Mouse (Mus musculus): ENCODE measurements at regions not wholly inside any gene's neighbourhood (a gene's known extent, or its start where the extent isn't known, plus 50 kb on each side); places are given as distances from the start of the nearest gene placed in this dataset.

DNA sequence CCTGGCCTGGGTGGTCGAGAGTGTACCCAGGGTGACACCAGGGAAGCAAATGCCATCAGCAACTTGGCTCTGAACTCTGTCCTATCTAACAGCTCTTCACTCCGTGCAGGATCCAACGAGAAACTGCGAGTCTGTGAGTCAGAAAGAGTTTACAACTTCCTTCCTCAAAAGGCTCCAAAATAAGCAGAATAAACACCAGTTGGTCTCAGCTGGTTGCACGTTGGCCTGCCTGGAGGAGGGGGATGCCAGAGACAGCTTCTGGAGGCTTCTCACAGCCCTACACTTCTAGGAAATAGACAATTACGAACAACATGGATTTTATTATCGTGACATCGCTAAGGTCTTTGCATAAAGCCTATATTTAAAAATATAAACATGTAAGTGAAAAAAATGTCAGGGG is 133.4 kb upstream of the Pkdcc start:
- no peaks in the 10 kb centered on the region for H3K27me3 ChIP-seq (ENCODE audit: control insufficient read depth, insufficient read depth, low read length)
- H3K9me3 ChIP-seq (ENCODE audit: control insufficient read depth, low read length) = no peaks in the 10 kb centered on the region
- 64% methylated on average over 8 of the region's 8 CpGs for WGBS

DNA sequence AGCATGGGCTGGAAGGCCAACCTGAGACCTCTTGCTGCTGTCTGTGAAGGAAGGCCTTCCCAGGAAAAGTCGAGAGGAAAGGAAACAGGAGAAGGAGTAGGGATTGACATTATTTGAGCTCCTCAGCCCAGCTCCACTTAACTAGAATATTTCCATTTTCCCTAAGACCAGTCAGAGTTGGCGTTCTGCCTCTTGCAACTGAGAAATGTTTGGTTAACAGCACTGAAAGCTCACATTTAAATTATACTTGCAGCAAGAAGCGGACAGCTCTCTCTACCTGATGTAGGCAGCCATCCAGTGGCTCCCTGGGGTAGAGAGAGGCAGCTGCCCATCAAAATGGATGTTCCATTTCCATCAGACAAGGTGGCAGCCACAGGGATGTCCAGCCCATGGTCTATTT is 131.6 kb upstream of the Pkdcc start:
- H3K36me3 ChIP-seq (ENCODE audit: control insufficient read depth, insufficient read depth, low read length) = no peaks in the 10 kb centered on the region
- H3K27ac ChIP-seq (ENCODE audit: low read depth, low read length) = no peak overlapping the region
- no peaks in the 10 kb centered on the region for H3K9me3 ChIP-seq (ENCODE audit: control insufficient read depth, low read length)
- 66% methylated on average over 3 of the region's 3 CpGs for WGBS
- H3K9ac ChIP-seq (ENCODE audit: low read length) = no peak overlapping the region
- H3K4me3 ChIP-seq (ENCODE audit: low read depth, low read length) = no peak overlapping the region
- no peak overlapping the region for H3K4me2 ChIP-seq (ENCODE audit: low read depth)
- peaks cover 5% of the 10 kb centered on the region; the same call in 1 of the 2 replicates for H3K4me1 ChIP-seq (ENCODE audit: control insufficient read depth, insufficient read depth, low read length)
- ATAC-seq (ENCODE audit: insufficient read depth, low FRiP score, low TSS enrichment) = no peak
- DNase-seq (ENCODE audit: low spot score) = no peak
- no peaks in the 10 kb centered on the region for H3K27me3 ChIP-seq (ENCODE audit: control insufficient read depth, insufficient read depth, low read length)

More for the DNA sequence above, 133.4 kb upstream of the Pkdcc start:
- no peak overlapping the region for H3K4me3 ChIP-seq (ENCODE audit: low read depth, low read length)
- no peak overlapping the region for H3K9ac ChIP-seq (ENCODE audit: low read length)
- DNase-seq (ENCODE audit: low spot score) (no peak), ATAC-seq (ENCODE audit: insufficient read depth, low FRiP score, low TSS enrichment) (no peak)
- no peaks in the 10 kb centered on the region for H3K36me3 ChIP-seq (ENCODE audit: control insufficient read depth, insufficient read depth, low read length)
- no peak overlapping the region for H3K4me2 ChIP-seq (ENCODE audit: low read depth)
- peaks cover 9% of the 10 kb centered on the region; the same call in 1 of the 2 replicates for H3K4me1 ChIP-seq (ENCODE audit: control insufficient read depth, insufficient read depth, low read length)
- H3K27ac ChIP-seq (ENCODE audit: low read depth, low read length) = no peak overlapping the region

DNA sequence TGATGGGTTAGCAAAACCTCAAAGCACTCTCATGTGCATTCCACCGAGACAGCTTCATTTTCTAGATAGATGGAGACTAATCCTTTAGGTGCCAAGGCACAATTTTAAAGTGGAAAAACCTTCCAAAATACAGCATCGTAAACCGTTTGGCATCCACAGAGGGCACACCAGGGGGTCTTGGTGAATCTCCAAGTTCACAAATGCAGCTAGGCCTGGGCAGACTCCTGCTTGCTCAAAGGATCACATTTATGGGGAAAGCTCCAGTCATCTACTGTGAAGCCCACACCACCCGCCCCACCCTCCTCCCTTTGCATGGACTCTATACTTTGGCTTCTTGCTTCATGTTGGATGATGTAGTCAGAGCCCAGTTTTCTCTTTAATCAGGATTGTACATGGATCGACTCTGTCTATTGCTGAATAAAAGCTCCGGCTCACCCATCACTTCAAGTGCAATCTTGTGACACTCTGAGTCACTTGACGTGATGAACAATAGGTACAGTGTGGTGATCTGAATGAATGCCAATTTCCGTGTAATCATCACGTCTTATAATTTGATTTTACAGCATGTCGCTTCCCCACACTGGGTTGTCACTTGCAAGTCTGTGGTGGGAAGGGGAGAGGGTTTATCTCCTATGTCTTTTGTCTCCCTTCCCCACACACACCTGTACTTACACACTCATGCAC is 129.2 kb upstream of the Pkdcc start:
- no peaks in the 10 kb centered on the region for H3K36me3 ChIP-seq (ENCODE audit: control insufficient read depth, insufficient read depth, low read length)
- H3K4me2 ChIP-seq (ENCODE audit: low read depth) = no peak overlapping the region
- H3K27me3 ChIP-seq (ENCODE audit: control insufficient read depth, insufficient read depth, low read length) = no peaks in the 10 kb centered on the region
- WGBS = 87% methylated on average over 10 of the region's 10 CpGs
- H3K27ac ChIP-seq (ENCODE audit: low read depth, low read length) = no peak overlapping the region
- no peak for ATAC-seq (ENCODE audit: insufficient read depth, low FRiP score, low TSS enrichment)
- no peaks in the 10 kb centered on the region for H3K4me1 ChIP-seq (ENCODE audit: control insufficient read depth, insufficient read depth, low read length)
- H3K4me3 ChIP-seq (ENCODE audit: low read depth, low read length) = no peak overlapping the region
- no peak for DNase-seq (ENCODE audit: low spot score)
- H3K9ac ChIP-seq (ENCODE audit: low read length) = no peak overlapping the region
- no peaks in the 10 kb centered on the region for H3K9me3 ChIP-seq (ENCODE audit: control insufficient read depth, low read length)

DNA sequence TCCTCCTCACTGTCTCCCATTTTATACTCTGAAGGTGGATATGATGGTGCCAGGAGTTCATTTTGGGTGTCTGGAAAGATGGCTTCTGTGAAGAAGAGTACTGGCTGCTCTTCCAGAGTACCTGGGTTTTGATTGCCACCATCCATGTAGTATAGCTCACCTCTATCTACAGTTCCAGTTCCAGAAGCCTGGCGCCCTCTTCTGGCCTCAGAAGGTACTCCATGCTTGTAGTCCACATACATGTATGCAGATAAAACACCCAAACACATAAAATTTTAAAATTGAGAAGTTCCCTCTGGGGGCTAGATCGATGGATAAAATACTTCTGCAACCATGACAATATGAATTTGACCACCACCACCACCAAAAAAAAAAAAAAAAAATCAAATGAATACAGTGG is 128.4 kb upstream of the Pkdcc start:
- 82% methylated on average over 2 of the region's 2 CpGs for WGBS
- Histone ChIP-seq H3K9ac (ENCODE audit: low read length) (no peak overlapping the region), H3K9me3 (ENCODE audit: control insufficient read depth, low read length) (no peaks in the 10 kb centered on the region), H3K4me3 (ENCODE audit: low read depth, low read length) (no peak overlapping the region), H3K36me3 (ENCODE audit: control insufficient read depth, insufficient read depth, low read length) (no peaks in the 10 kb centered on the region), H3K4me1 (ENCODE audit: control insufficient read depth, insufficient read depth, low read length) (no peaks in the 10 kb centered on the region), H3K4me2 (ENCODE audit: low read depth) (no peak overlapping the region), H3K27me3 (ENCODE audit: control insufficient read depth, insufficient read depth, low read length) (no peaks in the 10 kb centered on the region), H3K27ac (ENCODE audit: low read depth, low read length) (no peak overlapping the region)
- DNase-seq (ENCODE audit: low spot score) (no peak), ATAC-seq (ENCODE audit: insufficient read depth, low FRiP score, low TSS enrichment) (no peak)

DNA sequence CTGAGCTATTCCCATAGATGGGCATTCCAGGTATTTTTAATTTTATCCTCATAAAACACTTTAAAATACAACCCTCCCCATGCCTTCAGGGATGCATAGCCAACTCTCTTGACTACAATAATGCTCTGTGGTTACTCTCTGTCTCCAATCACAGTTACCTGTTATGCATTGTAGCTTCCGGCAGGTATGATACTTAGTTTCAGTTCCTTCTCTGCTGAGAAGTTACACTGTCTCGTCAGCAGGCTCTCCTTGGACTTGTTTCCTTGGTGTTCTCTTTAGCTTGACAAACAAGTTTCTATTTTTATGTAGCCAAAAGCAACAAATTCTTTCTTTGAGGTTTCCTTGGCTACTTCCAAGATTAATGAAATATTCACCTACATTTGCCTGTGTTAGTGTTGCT is 126.6 kb upstream of the Pkdcc start:
- no peaks in the 10 kb centered on the region for H3K36me3 ChIP-seq (ENCODE audit: control insufficient read depth, insufficient read depth, low read length)
- H3K9ac ChIP-seq (ENCODE audit: low read length) = no peak overlapping the region
- no peaks in the 10 kb centered on the region for H3K4me1 ChIP-seq (ENCODE audit: control insufficient read depth, insufficient read depth, low read length)
- no peaks in the 10 kb centered on the region for H3K27me3 ChIP-seq (ENCODE audit: control insufficient read depth, insufficient read depth, low read length)
- H3K4me3 ChIP-seq (ENCODE audit: low read depth, low read length) = no peak overlapping the region
- no peak overlapping the region for H3K27ac ChIP-seq (ENCODE audit: low read depth, low read length)
- ATAC-seq (ENCODE audit: insufficient read depth, low FRiP score, low TSS enrichment) (no peak), DNase-seq (ENCODE audit: low spot score) (no peak)
- 86% methylated on average over 2 of the region's 2 CpGs for WGBS
- H3K9me3 ChIP-seq (ENCODE audit: control insufficient read depth, low read length) = no peaks in the 10 kb centered on the region
- no peak overlapping the region for H3K4me2 ChIP-seq (ENCODE audit: low read depth)

DNA sequence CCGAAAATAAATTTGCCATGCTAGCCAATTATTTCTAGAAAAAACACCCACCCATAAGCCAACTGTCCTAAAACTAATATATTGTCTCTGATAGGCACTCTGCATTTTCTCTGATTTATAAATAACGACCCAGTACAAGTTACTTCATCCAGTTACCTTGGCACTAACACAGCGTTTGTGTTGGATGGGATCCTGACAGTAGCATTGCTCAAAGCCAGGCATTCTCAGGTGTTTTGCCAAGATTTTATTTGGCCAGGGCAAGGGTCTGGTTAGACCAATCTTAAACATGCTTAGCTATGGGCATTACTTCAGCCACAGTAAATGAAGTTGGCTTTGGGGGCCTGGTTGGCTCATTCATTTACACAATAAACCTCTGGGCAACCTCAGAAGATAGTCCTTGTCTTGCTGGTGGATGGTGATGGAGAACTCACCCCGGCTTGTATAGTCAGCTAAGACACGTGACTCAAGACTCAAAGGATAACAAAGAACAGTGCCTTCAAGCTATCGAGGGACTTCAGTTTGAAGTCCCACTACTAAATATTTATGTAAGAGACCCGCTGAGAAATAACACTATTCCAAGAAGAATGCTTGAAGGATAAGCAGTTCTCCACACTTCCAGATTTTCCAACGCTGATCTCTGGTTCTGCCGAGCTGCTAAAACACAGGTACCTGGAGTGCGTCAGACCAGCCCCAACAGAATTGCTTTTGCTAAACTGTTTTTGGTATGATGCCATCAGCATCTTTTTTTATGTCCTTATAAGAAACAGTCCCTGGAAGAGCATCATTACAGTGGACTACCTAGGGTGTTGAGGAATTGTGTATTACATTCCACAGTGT is 125.0 kb upstream of the Pkdcc start:
- Histone ChIP-seq H3K9me3 (ENCODE audit: control insufficient read depth, low read length) (no peaks in the 10 kb centered on the region), H3K4me2 (ENCODE audit: low read depth) (no peak overlapping the region), H3K4me1 (ENCODE audit: control insufficient read depth, insufficient read depth, low read length) (no peaks in the 10 kb centered on the region), H3K27me3 (ENCODE audit: control insufficient read depth, insufficient read depth, low read length) (no peaks in the 10 kb centered on the region), H3K9ac (ENCODE audit: low read length) (no peak overlapping the region), H3K27ac (ENCODE audit: low read depth, low read length) (no peak overlapping the region), H3K4me3 (ENCODE audit: low read depth, low read length) (no peak overlapping the region), H3K36me3 (ENCODE audit: control insufficient read depth, insufficient read depth, low read length) (no peaks in the 10 kb centered on the region)
- 87% methylated on average over 10 of the region's 10 CpGs for WGBS
- DNase-seq (ENCODE audit: low spot score) (no peak), ATAC-seq (ENCODE audit: insufficient read depth, low FRiP score, low TSS enrichment) (no peak)

DNA sequence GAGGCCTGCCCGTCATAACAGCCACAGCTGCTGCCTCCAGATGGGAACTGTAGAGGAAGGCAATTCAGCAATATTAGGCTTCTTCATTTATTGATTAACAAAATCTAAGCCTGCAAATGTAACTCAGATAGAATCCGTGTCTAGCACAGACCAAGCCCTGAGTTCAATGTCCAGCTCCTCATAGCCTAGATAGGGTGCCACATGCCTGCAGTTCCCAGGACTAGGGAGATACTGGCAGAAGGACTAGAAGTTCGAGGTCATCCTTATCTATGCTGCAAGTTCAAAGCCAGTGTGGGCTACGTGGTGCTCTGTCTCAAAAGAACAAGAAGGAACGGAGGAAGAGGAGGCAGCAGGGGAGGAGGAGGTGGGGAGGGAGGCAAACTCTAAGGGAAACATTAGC is 121.2 kb upstream of the Pkdcc start:
- Histone ChIP-seq H3K9ac (ENCODE audit: low read length) (no peak overlapping the region), H3K27me3 (ENCODE audit: control insufficient read depth, insufficient read depth, low read length) (no peaks in the 10 kb centered on the region), H3K27ac (ENCODE audit: low read depth, low read length) (no peak overlapping the region), H3K36me3 (ENCODE audit: control insufficient read depth, insufficient read depth, low read length) (no peaks in the 10 kb centered on the region), H3K4me3 (ENCODE audit: low read depth, low read length) (no peak overlapping the region), H3K9me3 (ENCODE audit: control insufficient read depth, low read length) (no peaks in the 10 kb centered on the region), H3K4me1 (ENCODE audit: control insufficient read depth, insufficient read depth, low read length) (no peaks in the 10 kb centered on the region), H3K4me2 (ENCODE audit: low read depth) (no peak overlapping the region)
- ATAC-seq (ENCODE audit: insufficient read depth, low FRiP score, low TSS enrichment) (no peak), DNase-seq (ENCODE audit: low spot score) (no peak)
- 79% methylated on average over 5 of the region's 5 CpGs for WGBS

DNA sequence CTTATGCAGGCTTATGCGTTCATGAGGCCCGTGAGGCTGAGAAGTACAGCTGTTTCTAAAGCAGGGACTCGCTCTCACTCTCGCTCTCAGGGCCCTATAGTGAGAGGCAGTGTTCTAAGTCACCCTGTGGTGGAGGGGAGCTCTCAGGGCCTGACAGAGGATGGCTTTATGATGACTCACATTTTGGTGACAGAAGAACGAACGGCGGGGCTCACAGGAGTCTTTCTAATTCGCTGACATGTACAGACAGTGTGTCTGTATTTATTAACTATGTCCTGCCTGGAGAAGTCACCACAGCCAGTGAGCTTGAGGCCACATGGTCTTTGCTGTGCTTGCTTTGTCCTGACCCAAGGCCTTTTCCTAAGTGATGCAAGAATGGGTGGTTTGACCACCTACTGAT is 118.6 kb upstream of the Pkdcc start:
- Histone ChIP-seq H3K27me3 (ENCODE audit: control insufficient read depth, insufficient read depth, low read length) (no peaks in the 10 kb centered on the region), H3K4me3 (ENCODE audit: low read depth, low read length) (no peak overlapping the region), H3K4me1 (ENCODE audit: control insufficient read depth, insufficient read depth, low read length) (no peaks in the 10 kb centered on the region), H3K27ac (ENCODE audit: low read depth, low read length) (no peak overlapping the region), H3K9me3 (ENCODE audit: control insufficient read depth, low read length) (no peaks in the 10 kb centered on the region), H3K9ac (ENCODE audit: low read length) (no peak overlapping the region), H3K36me3 (ENCODE audit: control insufficient read depth, insufficient read depth, low read length) (no peaks in the 10 kb centered on the region), H3K4me2 (ENCODE audit: low read depth) (no peak overlapping the region)
- DNase-seq (ENCODE audit: low spot score) (no peak), ATAC-seq (ENCODE audit: insufficient read depth, low FRiP score, low TSS enrichment) (no peak)
- 72% methylated on average over 8 of the region's 8 CpGs for WGBS

DNA sequence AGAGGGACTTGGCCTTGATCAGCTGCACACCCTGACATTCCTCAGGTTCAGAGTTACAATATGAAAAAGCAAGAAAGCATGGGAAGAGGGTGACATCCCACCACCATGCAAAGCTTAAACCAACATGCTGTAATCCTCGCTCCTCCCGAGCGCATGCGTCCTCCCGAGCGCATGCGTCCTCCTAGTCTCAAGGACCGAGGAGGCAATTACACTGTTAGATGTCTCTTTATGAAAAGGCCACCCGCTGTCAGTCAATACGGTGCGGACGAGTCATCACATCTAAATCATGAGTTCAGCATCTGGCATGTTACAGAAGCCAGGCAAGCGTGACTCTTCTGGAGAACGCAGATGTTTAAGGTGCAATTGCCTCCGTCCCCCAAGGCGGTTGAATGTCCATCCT is 117.1 kb upstream of the Pkdcc start:
- no peak overlapping the region for H3K9ac ChIP-seq (ENCODE audit: low read length)
- H3K4me3 ChIP-seq (ENCODE audit: low read depth, low read length) = no peak overlapping the region
- H3K4me2 ChIP-seq (ENCODE audit: low read depth) = no peak overlapping the region
- 63% methylated on average over 16 of the region's 16 CpGs for WGBS
- no peaks in the 10 kb centered on the region for H3K27me3 ChIP-seq (ENCODE audit: control insufficient read depth, insufficient read depth, low read length)
- H3K36me3 ChIP-seq (ENCODE audit: control insufficient read depth, insufficient read depth, low read length) = no peaks in the 10 kb centered on the region
- ATAC-seq (ENCODE audit: insufficient read depth, low FRiP score, low TSS enrichment) (no peak), DNase-seq (ENCODE audit: low spot score) (no peak)
- H3K4me1 ChIP-seq (ENCODE audit: control insufficient read depth, insufficient read depth, low read length) = no peaks in the 10 kb centered on the region
- H3K9me3 ChIP-seq (ENCODE audit: control insufficient read depth, low read length) = no peaks in the 10 kb centered on the region
- no peak overlapping the region for H3K27ac ChIP-seq (ENCODE audit: low read depth, low read length)

Measured in neural tube, embryonic 11.5 days (tissue).